Mouse (Mus musculus): Measurements from ENCODE around the gene Ccdc173.

The Ccdc173 gene

GRCm38 (mm10) chr2:69788974-69789373 is 401 bp downstream of the Ccdc173 start:
- no peak for DNase-seq (ENCODE audit: low spot score)

- DNase-seq (ENCODE audit: low spot score), result no peak
Observed at GRCm38 (mm10) chr2:69778836-69779177, 10.6 kb downstream of the Ccdc173 start.

- no peak for DNase-seq (ENCODE audit: low spot score)
Observed at GRCm38 (mm10) chr2:69777985-69778835, 11.2 kb downstream of the Ccdc173 start.

- no peak for DNase-seq (ENCODE audit: low spot score)
Observed at GRCm38 (mm10) chr2:69773331-69773730, 16.0 kb downstream of the Ccdc173 start.

GRCm38 (mm10) chr2:69764716-69765115 is 24.7 kb downstream of the Ccdc173 start:
- DNase-seq (ENCODE audit: low spot score), result no peak

- no peak for DNase-seq (ENCODE audit: low spot score)
Observed at GRCm38 (mm10) chr2:69763340-69763739, 26.0 kb downstream of the Ccdc173 start.

GRCm38 (mm10) chr2:69760980-69761379 is 28.4 kb downstream of the Ccdc173 start:
- DNase-seq (ENCODE audit: low spot score), result no peak

GRCm38 (mm10) chr2:69745091-69745490 is 44.3 kb downstream of the Ccdc173 start:
- DNase-seq (ENCODE audit: low spot score), result no peak

GRCm38 (mm10) chr2:69723519-69723825 is 65.9 kb downstream of the Ccdc173 start:
- no peak for DNase-seq (ENCODE audit: low spot score)

- DNase-seq (ENCODE audit: low spot score), result peak; percentile 80
Observed at GRCm38 (mm10) chr2:69722650-69723518, 66.5 kb downstream of the Ccdc173 start.

GRCm38 (mm10) chr2:69722273-69722649 is 67.1 kb downstream of the Ccdc173 start, which contains the start of gene Ppig:
Gene Ppig (plus strand): TSS chr2:69722545.
- no peak for DNase-seq (ENCODE audit: low spot score)

- DNase-seq (ENCODE audit: low spot score), result no peak
Observed at GRCm38 (mm10) chr2:69719121-69719520, 70.3 kb downstream of the Ccdc173 start.

- no peak for DNase-seq (ENCODE audit: low spot score)
Observed at GRCm38 (mm10) chr2:69716483-69716882, 72.9 kb downstream of the Ccdc173 start.

- no peak for DNase-seq (ENCODE audit: low spot score)
Observed at GRCm38 (mm10) chr2:69714126-69714525, 75.2 kb downstream of the Ccdc173 start.

- DNase-seq (ENCODE audit: low spot score), result no peak
Observed at GRCm38 (mm10) chr2:69713626-69714014, 75.8 kb downstream of the Ccdc173 start.

GRCm38 (mm10) chr2:69712981-69713625 is 76.3 kb downstream of the Ccdc173 start, which contains the start of gene Fastkd1:
Gene Fastkd1 (minus strand): TSS chr2:69713516.
- peak; percentile 37 for DNase-seq (ENCODE audit: low spot score)

GRCm38 (mm10) chr2:69712171-69712570 is 77.2 kb downstream of the Ccdc173 start:
- DNase-seq (ENCODE audit: low spot score), result no peak

Measured in urinary bladder, postnatal 10 days (tissue).